Mouse (Mus musculus) ovary, postnatal 36 days (tissue): ENCODE data around the gene Arsk.
A peak's percentile ranks its signal among the peaks of the same experiment; 100 is the strongest.

ENCODE experiments used
- DNase-seq: peaks from one replicate; pipeline ENCODE4 v3.0.0; 2022; ENCODE audit warnings: low spot score, mixed read lengths

Gene Arsk

DNA sequence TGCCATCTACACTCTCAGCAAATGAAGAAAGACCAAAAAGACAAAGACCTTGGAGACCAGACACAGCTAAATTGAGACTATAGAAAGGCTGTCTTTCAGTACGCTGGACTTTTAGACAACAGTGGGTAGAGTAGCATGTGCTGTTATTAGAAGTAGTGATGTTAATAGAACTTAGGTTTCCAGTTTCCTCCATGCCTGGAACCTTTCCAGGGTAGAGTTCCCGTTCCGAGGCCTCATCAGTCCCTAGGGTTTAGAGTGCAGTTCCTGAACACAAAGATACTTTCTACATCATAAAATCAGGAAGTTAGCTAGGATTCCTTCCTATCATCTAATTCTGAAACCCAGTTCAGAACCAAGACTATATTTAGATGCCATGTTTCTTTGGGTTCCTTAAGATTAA is 73.9 kb downstream of the Arsk start:
- DNase-seq, result no peak

DNA sequence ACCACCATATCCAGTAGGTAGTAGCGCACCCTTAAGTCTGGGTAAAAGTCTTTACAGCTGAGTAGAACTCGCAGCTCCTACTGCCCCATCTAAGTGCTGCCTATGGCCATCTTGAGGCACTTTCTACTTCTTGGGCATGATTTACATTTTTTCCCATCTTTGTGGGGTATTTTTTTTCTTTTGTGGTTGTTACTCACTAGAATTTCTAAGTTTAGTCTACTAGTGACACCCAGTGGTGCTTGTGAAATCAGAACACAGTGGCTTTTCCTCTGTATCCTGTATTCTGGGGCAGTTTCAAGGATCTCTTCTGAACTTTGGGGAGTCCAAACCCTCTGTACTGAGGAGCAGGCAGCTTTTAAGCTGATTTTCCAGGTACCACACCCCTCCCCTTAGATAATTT is 76.7 kb downstream of the Arsk start:
- DNase-seq, result no peak

DNA sequence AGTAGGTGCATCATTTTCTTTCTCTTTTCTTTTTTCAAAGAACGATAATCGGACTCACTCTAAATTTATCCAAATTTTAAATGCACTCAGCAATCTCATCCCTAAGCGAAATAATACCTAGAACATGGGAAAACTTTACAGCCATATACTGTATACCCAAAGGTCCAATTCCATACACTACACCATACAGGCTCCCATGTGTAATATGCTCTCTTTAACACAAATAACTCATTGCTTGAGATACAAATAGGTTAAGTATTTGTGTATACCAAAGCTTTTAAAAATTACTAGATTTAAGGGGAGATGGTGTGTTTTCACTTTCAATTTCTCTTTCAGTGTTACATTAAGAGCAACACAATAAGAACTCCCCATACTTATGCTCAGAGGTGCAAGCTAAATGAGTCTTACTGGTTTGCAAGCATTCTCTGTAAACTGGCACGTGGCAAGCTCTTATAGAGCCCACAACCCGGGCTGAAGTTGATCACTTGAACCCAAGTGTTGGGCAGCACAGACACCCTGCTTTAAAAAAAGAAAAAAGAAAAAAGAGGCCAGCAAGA is 79.5 kb downstream of the Arsk start:
- DNase-seq, result no peak

DNA sequence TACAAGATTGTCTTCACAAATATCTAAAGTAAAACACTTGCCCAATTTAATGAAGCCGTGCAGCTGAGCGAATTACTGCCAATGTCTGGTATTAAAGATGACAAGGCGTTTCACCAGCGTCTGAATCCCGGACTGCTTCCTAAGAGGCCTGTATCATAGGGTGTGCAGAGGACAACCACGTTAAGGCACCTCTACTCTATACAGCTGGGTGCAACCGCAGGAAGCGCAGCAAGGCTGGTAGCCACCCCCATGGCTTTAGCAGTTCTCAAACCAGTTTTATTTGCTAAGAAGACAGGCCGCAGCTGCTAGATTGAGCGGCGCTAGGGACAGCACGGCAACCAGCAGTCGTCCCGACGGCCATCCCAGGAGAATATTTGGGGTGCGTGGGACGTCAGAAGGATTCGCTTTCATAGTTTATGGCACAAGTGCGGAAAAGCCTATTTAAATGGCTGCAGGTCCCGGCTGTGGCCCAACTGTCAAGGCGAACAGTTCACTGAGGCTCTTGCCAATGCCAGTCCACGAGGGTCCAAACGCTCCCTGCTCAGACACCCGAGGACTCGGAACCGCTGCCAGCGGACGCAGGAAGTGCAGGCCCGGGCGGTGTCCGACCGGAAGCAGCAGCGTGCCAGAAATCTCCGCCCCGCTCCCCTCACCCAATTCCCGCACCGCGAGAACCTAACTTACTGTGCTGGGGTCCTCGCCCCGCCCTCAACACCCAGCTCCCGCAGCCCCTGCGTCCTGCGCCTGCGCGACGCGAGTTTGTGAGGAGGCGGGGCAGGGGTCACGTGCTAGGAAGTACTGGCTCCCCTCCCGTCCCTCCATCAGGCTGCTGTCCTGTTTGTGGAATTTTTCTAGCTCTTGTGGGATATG is 80.3 kb downstream of the Arsk start, which contains the start of gene Rfesd:
Gene Rfesd (minus strand): TSS at position 746 of the 870 bp plus-strand sequence.
- DNase-seq, result peak; percentile 98

DNA sequence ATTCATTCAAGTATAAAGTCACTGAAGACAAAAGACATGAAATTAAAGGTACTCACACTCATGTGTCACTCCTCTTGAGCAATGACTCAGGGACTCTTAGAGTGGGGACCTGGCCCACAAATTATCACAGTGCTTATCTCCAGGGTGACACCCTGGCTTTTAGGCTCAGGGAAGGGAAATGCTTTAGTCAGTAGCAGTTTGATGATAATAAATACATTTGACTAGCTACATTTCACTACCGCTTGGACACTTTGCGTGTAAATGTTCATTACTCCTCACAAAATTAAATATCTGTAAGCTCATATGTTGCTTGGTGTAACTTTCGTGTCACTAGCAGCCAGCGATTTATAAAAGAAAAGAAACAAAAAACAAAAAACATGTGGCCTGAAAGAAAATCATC is 81.0 kb downstream of the Arsk start:
- DNase-seq, result no peak

DNA sequence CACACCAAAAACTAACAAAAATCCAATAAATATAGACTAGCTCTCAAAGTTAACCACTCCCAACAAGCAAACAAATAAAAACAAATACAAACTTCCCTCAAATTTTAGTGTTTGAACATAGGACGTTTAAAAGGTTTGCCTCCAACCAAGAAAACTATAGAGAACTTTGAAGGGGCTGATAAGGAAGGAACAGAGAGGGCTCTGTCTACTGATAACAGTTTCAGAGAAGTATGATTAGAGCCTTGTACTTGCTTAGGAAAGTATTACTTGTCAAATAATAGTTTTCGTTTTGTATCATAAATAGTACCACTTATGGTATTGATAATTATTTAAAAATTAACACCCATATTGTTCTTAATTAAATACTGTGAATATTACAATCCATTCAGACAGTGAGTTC is 83.9 kb downstream of the Arsk start:
- no peak for DNase-seq
